Mouse (Mus musculus): Measurements from ENCODE around the gene Hadhb.
"Not testable (repeated sequence)": the region's sequence is repeated elsewhere in the genome, so short reads cannot be mapped to it uniquely, and the experiment has no call there.

Gene Hadhb

DNA sequence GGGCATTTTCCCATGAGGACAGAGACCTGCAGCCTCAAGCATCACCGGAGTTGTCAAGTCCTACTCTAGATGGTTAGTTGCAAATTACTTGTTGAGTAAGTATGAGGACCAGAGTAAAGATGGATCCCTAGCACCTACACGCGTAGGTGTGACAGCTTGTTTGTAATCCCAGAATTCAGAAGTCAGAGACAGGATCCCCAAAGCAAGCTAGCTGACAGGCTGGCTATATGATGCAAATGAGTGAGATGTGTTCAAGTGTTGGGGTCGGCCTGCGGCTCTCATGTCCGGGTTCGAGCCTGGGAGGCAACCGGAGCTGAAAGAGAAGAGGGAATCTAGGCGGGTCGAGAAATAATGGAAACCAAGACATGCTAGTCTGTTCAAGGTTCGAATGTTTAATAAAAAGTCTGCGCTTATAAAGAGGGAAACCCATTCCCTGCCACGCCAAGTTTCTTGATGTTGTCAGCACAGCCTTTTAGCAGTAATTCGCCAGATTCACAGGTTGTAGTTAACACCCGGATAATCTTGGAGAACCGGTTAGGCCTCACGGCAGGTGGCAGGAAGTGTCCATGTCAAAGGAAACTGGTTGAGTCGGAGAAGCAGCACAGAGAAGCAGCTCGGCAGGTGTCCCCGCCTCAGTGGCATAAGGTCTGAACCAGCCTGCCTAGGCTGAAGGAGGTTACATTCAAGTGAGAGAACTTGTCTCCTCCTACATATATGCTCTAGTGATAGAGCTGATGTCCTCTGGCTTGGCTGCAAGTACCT, 18.1 kb downstream of the Hadhb start:
- DNase-seq (ENCODE audit: low spot score in 2 of 2), result no peak

DNA sequence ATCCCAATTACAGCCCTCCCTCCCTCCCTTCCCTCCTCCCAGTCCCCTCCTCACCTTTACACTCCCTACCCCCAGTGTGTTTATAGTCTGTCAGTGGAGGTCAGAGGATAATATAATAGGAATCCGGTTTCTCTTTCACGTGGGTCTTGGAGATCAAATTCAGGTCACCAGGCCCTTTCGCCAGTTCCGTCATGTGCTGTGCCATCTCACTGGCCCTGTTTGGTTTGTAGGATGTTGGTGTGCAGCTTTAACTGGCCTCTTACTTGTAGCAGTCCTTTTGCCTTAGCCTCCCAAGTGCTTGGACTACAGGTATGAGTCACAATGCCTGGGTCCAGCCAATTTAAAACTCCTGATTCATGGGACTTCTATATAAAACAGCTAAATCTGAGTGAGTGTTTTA, 20.8 kb downstream of the Hadhb start:
- DNase-seq (ENCODE audit: low spot score in 2 of 2), result no peak

DNA sequence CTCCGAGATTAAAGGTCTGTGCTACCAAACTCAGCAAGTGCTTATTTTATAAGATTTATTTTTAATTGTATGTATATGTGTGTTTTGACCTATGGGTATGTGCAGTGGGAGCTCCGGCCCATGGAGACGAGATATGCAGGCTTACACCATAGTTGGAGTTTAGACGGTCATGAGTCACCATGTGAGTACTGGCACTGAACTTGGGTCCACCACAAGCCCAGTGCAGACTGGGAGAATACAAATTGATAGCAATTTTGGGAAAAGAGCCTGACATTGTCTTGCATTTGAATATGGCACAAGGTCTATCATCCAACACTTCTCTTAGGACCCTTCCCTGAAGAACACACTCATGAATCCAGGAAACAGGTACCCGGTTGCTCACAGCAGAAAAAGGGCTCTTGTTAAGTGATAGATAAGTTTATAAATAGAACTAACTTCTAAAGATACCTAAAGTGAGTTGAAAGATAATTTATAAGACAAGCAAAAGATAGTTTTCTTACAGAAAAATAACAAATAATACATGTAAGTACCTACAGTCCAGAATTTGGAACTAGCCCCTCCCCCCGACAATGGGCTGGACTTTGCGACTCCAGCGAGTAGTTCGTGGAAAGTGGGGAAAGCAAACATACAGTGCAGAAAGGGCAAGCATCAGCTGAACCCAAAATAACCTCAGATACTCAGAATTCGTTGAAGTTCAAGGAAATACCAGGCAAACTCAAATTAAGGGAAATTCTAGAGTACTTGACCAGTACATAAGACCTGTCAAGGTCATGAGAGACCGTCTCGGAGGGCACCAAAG, 32.8 kb downstream of the Hadhb start:
- DNase-seq (ENCODE audit: low spot score in 2 of 2), result no peak

DNA sequence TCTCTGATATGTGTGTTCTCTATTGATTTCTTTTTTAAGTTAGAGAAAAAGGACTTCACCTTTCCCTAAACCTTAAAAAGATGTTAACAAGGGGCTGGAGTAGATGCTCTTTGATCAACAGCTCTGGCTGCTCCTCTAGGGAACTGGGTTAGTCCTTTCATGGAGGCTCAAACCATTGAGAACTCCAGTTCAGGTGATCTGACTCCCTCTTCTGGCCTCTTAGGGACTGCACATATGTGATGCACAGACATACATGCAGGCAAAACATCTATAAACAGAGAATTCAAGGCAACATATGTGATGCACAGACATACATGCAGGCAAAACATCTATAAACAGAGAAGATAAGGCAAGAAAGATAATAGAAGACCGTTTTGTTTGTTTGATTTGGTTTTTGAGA, 37.4 kb downstream of the Hadhb start:
- DNase-seq (ENCODE audit: low spot score in 2 of 2), result no peak

GRCm38 (mm10) chr5:30195340-30195739, 40.3 kb downstream of the Hadhb start:
- peak in 1 of 2 experiments; percentile 45 for DNase-seq (ENCODE audit: low spot score in 2 of 2)

DNA sequence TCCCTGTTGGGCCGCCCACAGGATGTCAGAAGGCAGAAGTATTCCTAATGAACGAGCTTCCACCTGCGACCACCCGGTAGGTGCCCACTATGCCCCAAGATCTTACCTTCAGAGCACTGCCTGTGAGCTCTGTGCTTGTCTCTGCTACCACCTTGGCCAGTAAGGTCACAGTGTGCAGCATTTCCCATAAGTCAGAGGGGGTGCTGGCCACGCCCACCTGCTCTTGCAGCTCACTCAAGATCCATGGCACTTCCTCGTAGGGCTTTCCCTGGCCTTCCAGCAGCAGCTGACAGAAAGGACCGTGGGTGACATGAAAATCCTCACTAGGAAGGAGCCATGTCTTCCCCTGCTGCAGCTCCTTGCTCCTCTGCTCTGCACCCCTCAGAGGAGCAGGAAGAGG, 43.2 kb downstream of the Hadhb start:
- no peak for DNase-seq (ENCODE audit: low spot score in 2 of 2)

DNA sequence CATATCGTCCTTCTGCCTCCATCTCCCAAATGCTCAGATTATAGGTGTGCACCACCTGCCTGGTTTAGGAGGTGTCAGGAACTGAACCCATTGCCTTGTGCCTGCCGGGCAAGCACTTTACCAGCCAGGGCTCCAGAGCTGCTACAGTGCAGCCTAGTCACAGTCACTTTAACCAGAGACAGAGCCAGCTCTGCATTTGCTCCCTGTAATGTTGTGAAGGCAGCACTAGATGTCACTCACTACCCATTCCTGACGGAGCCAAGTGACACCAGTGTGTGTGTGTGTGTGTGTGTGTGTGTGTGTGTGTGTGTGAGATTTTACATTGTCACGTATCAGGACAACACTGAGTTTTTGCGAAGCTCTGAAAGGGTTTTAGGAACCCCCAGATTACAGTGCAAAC, 46.5 kb downstream of the Hadhb start:
- DNase-seq (ENCODE audit: low spot score in 2 of 2), result no peak

DNA sequence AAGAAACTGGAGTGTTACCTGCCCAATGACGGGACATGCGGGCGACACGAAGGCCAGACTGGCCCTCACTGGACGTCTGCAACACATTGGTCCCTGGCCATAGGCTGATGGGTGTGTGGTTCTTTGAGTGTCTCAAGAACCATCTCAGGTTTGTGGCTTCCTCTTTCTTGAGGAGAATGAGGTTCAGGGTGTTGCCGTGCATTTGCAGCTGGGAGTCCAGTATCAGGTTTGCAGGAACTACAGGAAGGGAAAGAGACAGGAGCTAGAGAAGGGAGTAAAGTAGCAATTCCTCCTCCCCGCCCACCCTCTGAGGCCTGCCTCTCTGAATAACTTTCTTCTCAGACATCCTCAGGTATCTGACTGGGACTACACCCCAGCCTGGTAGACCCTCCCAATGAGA, 47.2 kb downstream of the Hadhb start:
- peak in 1 of 2 experiments; percentile 47 for DNase-seq (ENCODE audit: low spot score in 2 of 2)

DNA sequence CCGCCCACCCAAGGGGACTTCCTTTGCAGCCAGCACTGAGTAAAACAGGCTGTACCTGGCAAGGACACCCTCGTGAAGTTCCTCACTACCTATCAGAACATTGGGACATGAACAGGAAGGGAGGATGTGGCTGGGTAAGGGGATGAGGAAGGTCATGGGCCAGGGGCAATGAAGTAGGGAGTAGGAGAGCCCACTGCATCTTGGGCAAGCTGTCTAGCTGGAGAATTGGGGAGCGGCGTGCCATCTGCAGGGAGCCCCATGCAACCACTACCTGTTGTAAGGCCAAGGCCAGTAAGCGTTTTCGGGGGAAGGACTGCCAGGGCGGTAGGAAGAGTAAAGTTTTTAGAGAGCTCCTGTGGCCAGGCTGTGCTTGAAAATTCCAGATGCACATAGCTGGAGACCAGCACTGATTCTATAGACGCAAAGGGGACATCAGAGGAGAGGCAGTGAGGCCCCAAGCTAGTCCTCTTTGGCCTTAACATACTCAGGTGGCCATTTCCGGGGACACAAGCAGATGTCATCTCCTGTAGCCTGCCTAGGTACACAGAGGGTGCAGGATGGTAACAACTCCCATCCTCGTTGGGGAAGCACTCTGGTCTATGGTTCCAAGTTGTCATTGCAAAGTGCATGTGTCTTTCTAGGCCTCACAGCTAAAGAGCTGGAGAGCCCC, 48.3 kb downstream of the Hadhb start:
- peak in 1 of 2 experiments; percentile 52 for DNase-seq (ENCODE audit: low spot score in 2 of 2)

GRCm38 (mm10) chr5:30204441-30204840, 49.4 kb downstream of the Hadhb start:
- peak in 1 of 2 experiments; percentile 53 for DNase-seq (ENCODE audit: low spot score in 2 of 2)

DNA sequence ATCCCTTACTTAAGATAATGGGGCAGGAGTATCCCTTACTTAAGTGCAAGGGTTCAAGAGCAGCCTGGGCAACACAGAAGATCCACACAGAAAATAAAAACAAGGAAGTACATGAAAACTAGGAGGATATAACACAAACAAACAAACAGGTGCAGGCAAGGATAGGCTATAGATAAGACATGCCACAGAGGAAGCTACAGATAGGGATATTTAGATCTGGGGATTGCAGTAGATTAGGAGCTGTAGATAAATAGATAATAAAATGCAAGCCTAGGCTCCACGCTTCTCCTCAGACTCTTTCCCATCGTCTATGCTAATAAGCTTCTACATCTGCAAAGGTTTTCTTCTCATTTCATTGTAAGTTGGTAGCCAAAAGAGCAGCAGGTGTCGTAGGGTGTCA, 50.0 kb downstream of the Hadhb start:
- DNase-seq (ENCODE audit: low spot score in 2 of 2), result no peak

GRCm38 (mm10) chr5:30205493-30205892, 50.4 kb downstream of the Hadhb start, which contains the start of gene Adgrf3:
Gene Adgrf3, minus strand, starts transcription at chr5:30205722.
- peak in 1 of 2 experiments; percentile 45 for DNase-seq (ENCODE audit: low spot score in 2 of 2)

- peak in 1 of 2 experiments; percentile 58 for DNase-seq (ENCODE audit: low spot score in 2 of 2)
These were observed 52.2 kb downstream of the Hadhb start for GRCm38 (mm10) chr5:30207276-30207675.

DNA sequence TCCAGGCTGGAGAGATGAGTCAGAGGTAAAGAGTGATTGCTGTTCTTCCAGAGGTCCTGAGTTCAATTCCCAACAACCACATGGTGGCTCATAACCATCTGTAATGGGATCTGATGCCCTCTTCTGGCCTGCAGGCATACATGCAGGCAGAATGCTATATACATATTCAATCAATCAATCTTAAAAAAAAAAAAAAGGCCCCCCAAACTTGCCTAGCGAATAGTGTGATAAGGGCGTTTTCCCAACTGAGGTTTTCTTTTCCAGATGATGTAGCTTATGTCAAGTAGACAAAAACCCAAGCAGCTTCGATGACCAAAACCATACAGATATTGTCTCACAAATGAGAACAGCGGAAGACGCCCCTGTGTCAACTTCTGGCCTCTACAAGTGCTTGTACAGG, 55.7 kb downstream of the Hadhb start:
- not testable (repeated sequence) for DNase-seq (ENCODE audit: low spot score in 2 of 2)

DNA sequence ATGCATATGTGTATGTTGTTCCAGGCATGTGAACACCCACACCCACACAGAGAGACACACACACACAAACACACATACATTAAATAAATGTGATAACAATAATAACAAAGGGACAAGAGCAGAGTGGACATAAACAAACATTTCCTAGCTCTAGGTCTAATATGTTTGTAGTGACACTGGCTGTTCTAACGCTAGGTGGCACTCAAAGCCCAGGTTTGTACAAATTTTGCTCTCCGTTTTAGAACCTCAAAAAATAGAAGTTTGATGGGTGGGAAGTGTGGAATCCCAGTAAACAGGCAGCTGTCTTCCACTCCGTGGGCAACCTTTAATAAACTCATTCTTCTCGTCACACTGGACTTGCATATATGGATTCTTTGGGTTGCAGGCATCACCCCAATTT, 59.8 kb downstream of the Hadhb start:
- DNase-seq (ENCODE audit: low spot score in 2 of 2), result no peak

DNA sequence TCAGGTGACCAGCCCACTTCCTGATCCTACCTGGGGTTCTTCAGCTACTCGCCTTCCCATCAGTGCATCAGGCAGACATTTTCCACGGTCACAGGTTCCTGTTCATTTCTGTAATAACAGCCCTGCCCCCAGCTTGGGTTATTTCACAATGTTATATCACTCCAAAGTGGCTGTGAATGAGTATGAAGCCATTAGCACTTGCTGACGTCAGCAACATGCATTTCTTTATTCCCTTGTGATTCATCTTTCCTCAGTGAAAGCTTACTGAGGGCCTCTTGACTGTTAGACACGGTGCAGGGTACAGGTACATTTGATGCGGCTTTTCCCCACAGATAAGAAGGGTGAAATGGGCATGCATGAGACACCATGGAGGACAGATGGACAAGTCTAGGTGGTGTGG, 60.9 kb downstream of the Hadhb start:
- DNase-seq (ENCODE audit: low spot score in 2 of 2), result no peak

GRCm38 (mm10) chr5:30219715-30220114, 64.7 kb downstream of the Hadhb start:
- no peak for DNase-seq (ENCODE audit: low spot score in 2 of 2)

DNA sequence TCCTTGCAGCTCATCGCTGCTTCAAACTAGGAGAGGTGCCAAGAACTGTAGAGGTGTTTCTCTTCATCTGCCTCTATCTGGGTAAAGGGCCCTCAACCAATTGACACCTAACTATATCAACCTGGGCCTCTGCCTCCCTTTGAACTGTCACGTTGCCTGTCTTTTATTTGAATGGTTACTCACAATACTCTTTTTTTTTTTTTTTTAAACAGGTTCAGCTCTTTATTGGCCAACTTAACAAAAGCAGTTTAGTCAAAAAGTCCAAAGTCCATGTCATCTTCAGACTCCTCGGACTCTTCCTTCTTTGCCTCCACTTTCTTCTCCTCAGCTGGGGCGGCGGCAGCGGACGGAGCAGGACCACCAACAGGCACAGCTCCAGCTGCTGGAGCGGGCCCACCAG, 65.6 kb downstream of the Hadhb start:
- no peak for DNase-seq (ENCODE audit: low spot score in 2 of 2)

DNA sequence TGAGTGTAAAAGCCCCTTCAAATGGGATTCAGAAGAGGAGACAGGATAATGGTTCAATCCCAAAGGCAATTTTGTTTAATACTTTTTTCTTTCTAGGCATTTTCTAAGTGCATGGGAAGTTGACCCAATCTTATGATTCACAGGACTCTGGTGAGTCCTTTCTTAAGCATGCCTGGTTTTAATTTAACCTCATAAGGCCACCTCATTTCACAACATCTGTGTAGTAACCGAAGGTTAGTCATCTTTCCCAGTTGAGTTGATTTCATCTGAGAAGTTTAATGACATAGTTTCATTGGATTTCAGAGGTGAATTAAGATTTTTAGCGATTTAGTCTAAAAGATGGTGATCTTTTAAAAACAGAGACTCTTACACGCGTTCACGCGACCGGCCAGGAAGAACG, 67.6 kb downstream of the Hadhb start:
- no peak for DNase-seq (ENCODE audit: low spot score in 2 of 2)

- DNase-seq (ENCODE audit: low spot score in 2 of 2), result no peak
These were observed 75.9 kb downstream of the Hadhb start for GRCm38 (mm10) chr5:30230901-30231300.

- no peak for DNase-seq (ENCODE audit: low spot score in 2 of 2)
These were observed 76.8 kb downstream of the Hadhb start for GRCm38 (mm10) chr5:30231891-30232270.

GRCm38 (mm10) chr5:30232271-30232971, 77.4 kb downstream of the Hadhb start, which contains the start of gene Selenoi:
Gene Selenoi, plus strand, starts transcription at chr5:30232581.
- DNase-seq (ENCODE audit: low spot score in 2 of 2), result peak; percentile 97 to 98

Data from urinary bladder, postnatal 4 days (tissue).